Mouse (Mus musculus) intestine, postnatal 0 days (tissue): ENCODE measurements around the gene Sidt1. TPM values are rescaled to one million over a fixed set of nuclear protein-coding genes. Genes with fewer than 3 reads are reported as not detected.

ENCODE experiments used
- ATAC-seq: fragments of 200-750 bp; cut with Nextera tagmentation; 2 replicates; pipeline ENCODE4 v1.8.0; 2017; ENCODE audit warnings: mild to moderate bottlenecking, moderate TSS enrichment, moderate library complexity
- H3K27ac ChIP-seq: fragments of 300-500 bp; sonication (generic); 2 replicates; pipeline ENCODE4 v1.5.1; 2014; ENCODE audit warnings: mild to moderate bottlenecking, low read depth, low read length, moderate library complexity
- H3K27me3 ChIP-seq: fragments of 300-500 bp; sonication (generic); replicated peaks from 2 replicates; pipeline ENCODE4 v1.6.1; 2014; ENCODE audit warnings: low read length, mixed read lengths; ENCODE audit not compliant: control insufficient read depth, insufficient read depth
- H3K36me3 ChIP-seq: fragments of 300-500 bp; sonication (generic); 2 replicates; pipeline ENCODE4 v1.6.1; 2014; ENCODE audit warnings: mild to moderate bottlenecking, moderate library complexity; ENCODE audit not compliant: control insufficient read depth, insufficient read depth
- H3K4me1 ChIP-seq: fragments of 300-500 bp; sonication (generic); replicated peaks from 2 replicates; pipeline ENCODE4 v1.6.1; 2014; ENCODE audit warnings: antibody characterized with exemption, low read length, mixed read lengths; ENCODE audit not compliant: control insufficient read depth, insufficient read depth
- H3K4me2 ChIP-seq: fragments of 300-500 bp; sonication (generic); replicated peaks from 2 replicates; pipeline ENCODE4 v1.6.1; 2014; ENCODE audit warnings: low read depth, mild to moderate bottlenecking, moderate library complexity
- H3K4me3 ChIP-seq: fragments of 300-500 bp; sonication (generic); 2 replicates; pipeline ENCODE4 v1.5.1; 2014; ENCODE audit warnings: low read depth, low read length
- H3K9ac ChIP-seq: fragments of 300-500 bp; sonication (generic); 2 replicates; pipeline ENCODE4 v1.6.1; 2014; ENCODE audit warnings: mild to moderate bottlenecking, low read depth, low read length
- H3K9me3 ChIP-seq: fragments of 300-500 bp; sonication (generic); 2 replicates; pipeline ENCODE4 v1.6.1; 2016; ENCODE audit warnings: mixed run types; ENCODE audit not compliant: control insufficient read depth
- CTCF ChIP-seq: sonication (generic); IDR thresholded peaks from 2 replicates; pipeline ENCODE4 v1.5.1; 2016; ENCODE audit warnings: low read depth, mild to moderate bottlenecking, control low read depth, antibody characterized with exemption, moderate library complexity
- WGBS: fragments of 180-500 bp; shearing (Covaris S2); extraction: QIAGEN DNeasy Blood & Tissue Kit; methylation state at CpG from one replicate; pipeline ENCODE4 v1.1.7; 2014; 5-methylcytosine and 5-hydroxymethylcytosine counted together
- polyA plus RNA-seq: library from polyadenylated mRNA; unstranded; fragments of >200 nt; fragmentation: Nextera tagmentation; extraction: Ambion mirVana; gene quantifications from 2 replicates; pipeline ENCODE4 v1.2.1, GENCODE M21; 2015

Sidt1 gene
- polyA plus RNA-seq, 1 experiment from 2014 or later = 1.2 TPM

DNA sequence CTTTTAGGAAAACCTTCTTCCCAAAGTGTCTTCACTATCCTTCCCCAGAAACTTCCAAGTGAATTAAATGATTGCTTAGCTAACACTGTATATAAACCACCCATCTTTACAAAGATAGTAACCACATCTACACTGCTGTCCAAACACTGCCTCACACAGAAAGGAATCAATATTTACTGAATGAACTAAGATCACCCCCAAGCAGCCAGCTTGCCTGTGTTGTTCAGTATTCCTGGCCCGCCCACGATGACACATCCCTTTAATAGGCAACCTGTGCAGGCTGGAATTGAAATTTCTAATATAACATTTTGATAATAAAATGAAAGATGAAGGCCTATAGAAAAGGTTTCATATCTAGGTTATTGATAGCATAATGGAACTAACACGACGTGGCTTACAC, 16.6 kb downstream of the Sidt1 start:
- Histone ChIP-seq H3K27ac (no peak overlapping the region), H3K9me3 (no peaks in the 10 kb centered on the region), H3K9ac (no peak overlapping the region), H3K36me3 (no peaks in the 10 kb centered on the region), H3K4me3 (no peak overlapping the region), H3K4me2 (no peak overlapping the region), H3K4me1 (no peaks in the 10 kb centered on the region), H3K27me3 (no peaks in the 10 kb centered on the region)
- ATAC-seq = no peak
- no peak for TF ChIP-seq CTCF
- WGBS = 69% methylated on average over 4 of the region's 4 CpGs

DNA sequence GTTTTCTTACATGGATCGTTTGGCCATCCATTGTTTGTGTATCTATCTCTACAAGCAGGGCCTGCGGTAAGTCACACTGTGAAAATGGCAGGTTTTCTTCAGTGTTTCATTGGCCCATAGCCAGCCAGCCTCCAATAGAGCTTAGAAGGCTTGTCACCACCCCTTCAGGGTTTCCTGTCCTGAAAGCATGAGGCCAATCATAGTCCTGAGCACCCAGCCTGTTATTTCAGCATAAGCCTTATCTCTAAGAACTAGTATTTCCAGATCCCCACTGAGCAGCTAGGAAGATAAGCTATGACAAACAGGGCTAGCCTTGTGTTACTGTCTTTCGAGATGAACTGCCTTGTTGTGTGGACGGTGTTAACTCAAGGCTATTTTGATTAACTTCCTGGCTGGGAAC, 19.6 kb downstream of the Sidt1 start:
- Histone ChIP-seq H3K9me3 (no peaks in the 10 kb centered on the region), H3K27me3 (no peaks in the 10 kb centered on the region), H3K9ac (no peak overlapping the region), H3K27ac (no peak overlapping the region), H3K4me1 (no peaks in the 10 kb centered on the region), H3K4me3 (no peak overlapping the region), H3K4me2 (no peak overlapping the region), H3K36me3 (no peaks in the 10 kb centered on the region)
- no peak for TF ChIP-seq CTCF
- 38% methylated on average over 4 of the region's 4 CpGs for WGBS
- ATAC-seq = no peak

DNA sequence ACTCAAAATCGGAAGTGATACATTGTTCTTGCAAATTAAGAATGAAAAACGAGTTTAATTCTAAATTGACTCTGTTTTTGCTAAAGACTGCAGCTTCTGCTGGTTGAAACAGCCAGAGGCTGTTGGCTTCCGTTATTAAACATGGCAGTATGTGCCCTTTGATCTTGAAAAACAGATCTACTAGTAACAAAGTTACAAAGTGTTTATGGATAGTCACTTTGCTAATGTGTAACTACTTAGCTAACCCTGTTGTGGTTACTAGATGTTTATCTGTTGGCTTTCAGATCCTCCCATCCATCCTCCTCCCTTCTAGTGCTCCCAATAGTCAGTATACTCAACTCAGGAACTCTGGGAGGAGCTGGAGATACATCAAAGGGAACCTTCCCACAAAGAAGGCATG, 27.4 kb downstream of the Sidt1 start:
- TF ChIP-seq CTCF = no peak
- no peak for ATAC-seq
- WGBS = 49% methylated on average over 3 of the region's 3 CpGs
- no peak overlapping the region for H3K4me2 ChIP-seq
- no peak overlapping the region for H3K9ac ChIP-seq
- no peak overlapping the region for H3K27ac ChIP-seq
- H3K27me3 ChIP-seq = no peaks in the 10 kb centered on the region
- no peak overlapping the region for H3K4me3 ChIP-seq
- H3K36me3 ChIP-seq = no peaks in the 10 kb centered on the region
- H3K9me3 ChIP-seq = no peaks in the 10 kb centered on the region
- no peaks in the 10 kb centered on the region for H3K4me1 ChIP-seq

- no peak overlapping the region for H3K4me3 ChIP-seq
- TF ChIP-seq CTCF = no peak
- no peaks in the 10 kb centered on the region for H3K4me1 ChIP-seq
- no peaks in the 10 kb centered on the region for H3K27me3 ChIP-seq
- no peaks in the 10 kb centered on the region for H3K9me3 ChIP-seq
- H3K27ac ChIP-seq = no peak overlapping the region
- H3K4me2 ChIP-seq = no peak overlapping the region
- WGBS = 70% methylated on average over 2 of the region's 2 CpGs
- no peak overlapping the region for H3K9ac ChIP-seq
- no peak for ATAC-seq
- no peaks in the 10 kb centered on the region for H3K36me3 ChIP-seq
Observed at GRCm38 (mm10) chr16:44303822-44304221, 29.2 kb downstream of the Sidt1 start.

DNA sequence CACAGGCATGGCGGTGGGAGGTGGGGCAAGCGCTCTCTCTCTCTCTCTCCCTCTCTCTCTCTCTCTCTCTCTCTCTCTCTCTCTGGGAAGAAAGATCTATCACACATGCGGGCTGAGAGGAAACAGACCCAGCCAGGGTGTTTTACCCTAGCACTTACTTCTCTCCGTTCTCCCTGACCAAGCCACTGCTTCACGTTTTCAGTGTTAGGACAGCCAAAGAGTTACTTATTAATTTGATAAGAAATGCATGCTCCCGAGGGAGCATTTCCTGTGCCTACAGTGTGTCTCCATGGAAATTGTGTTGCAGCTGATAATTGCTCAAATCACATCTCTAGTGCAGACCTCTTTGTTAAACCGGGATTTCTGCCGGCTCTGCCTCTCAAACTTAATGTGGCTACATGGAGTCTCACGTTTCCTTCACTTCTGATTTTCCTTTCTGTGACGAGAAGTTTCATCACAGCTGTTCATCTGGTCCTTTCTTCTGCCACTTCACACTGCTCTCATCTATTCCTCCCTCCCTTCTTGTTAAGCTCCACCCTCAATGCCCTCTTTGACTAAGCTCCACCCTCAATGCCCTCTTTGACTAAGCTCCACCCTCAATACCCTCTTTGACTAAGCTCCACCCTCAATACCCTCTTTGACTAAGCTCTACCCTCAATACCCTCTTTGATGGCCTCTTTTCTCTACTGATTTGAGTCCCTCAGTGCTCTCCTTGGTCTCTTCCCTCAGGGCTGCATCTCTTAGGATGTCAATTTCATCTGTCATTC, 30.7 kb downstream of the Sidt1 start:
- H3K4me3 ChIP-seq = no peak overlapping the region
- WGBS = 31% methylated on average over 10 of the region's 10 CpGs
- no peaks in the 10 kb centered on the region for H3K9me3 ChIP-seq
- peak overlapping the region; percentile 48 for H3K4me2 ChIP-seq
- H3K36me3 ChIP-seq = no peaks in the 10 kb centered on the region
- TF ChIP-seq CTCF = no peak
- no peaks in the 10 kb centered on the region for H3K4me1 ChIP-seq
- no peaks in the 10 kb centered on the region for H3K27me3 ChIP-seq
- no peak for ATAC-seq
- H3K9ac ChIP-seq = no peak overlapping the region
- no peak overlapping the region for H3K27ac ChIP-seq

- Histone ChIP-seq H3K27me3 (no peaks in the 10 kb centered on the region), H3K9ac (no peak overlapping the region), H3K36me3 (no peaks in the 10 kb centered on the region), H3K27ac (no peak overlapping the region), H3K4me2 (no peak overlapping the region), H3K4me1 (no peaks in the 10 kb centered on the region), H3K4me3 (no peak overlapping the region), H3K9me3 (no peaks in the 10 kb centered on the region)
- TF ChIP-seq CTCF = peak; percentile 67
- 81% methylated on average over 20 of the region's 20 CpGs for WGBS
- ATAC-seq = no peak
Observed at GRCm38 (mm10) chr16:44299438-44300093, 33.4 kb downstream of the Sidt1 start.
